Mouse (Mus musculus): ENCODE results near the gene Egfl8.

DNA sequence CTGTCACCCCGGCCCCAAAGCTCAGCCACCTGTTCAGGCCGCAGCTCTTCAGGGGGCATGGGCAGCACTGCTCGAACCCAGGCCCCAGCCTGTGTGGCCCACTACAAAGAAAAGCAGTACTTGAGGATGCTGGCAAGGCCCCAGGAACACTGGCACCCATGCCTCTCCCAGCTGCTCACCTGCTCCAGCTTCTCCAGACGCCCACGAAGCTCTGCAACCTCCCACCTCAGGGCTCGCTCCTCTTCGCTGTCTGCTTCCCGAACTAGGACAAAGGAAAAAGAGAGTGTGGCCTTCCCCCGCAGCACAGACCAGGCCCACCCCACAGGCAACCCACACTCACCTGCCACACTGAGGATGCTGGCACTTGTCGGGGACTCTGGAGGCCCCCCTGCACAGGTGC, 1.9 kb downstream of the Egfl8 start:
- TF ChIP-seq CTCF (IDR thresholded peaks at IDR 0.05; ENCODE audit: low read depth, low read length) (no peak), POLR2A (IDR thresholded peaks at IDR 0.05; ENCODE audit: insufficient read depth, low read length) (no peak)
